Mouse (Mus musculus): Measurements from ENCODE around the gene Lrrc4b.

Lrrc4b gene

GRCm38 (mm10) chr7:44486927-44487575 lies 58.2 kb downstream of the Lrrc4b start:
- no peak for DNase-seq (ENCODE audit: low spot score)

DNA sequence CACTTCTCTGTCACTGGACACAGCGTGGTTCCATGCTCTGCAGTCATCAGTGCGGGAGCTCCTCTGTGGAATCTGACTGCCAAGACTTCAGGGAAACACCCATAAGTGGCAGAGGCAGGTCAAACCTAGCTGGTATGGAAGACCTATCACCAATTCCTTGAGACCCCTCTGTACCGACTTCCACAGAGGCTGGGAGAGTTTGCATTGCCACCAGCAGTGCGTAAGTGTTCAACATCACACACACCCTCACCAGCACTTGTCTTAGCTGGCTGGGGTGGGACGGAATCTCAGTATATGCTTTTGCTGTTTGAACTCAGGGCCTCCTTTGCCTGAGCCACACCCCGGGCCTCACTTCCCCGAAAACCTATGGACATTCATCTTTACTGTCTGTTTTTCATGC lies 59.1 kb downstream of the Lrrc4b start:
- no peak for DNase-seq (ENCODE audit: low spot score)

DNA sequence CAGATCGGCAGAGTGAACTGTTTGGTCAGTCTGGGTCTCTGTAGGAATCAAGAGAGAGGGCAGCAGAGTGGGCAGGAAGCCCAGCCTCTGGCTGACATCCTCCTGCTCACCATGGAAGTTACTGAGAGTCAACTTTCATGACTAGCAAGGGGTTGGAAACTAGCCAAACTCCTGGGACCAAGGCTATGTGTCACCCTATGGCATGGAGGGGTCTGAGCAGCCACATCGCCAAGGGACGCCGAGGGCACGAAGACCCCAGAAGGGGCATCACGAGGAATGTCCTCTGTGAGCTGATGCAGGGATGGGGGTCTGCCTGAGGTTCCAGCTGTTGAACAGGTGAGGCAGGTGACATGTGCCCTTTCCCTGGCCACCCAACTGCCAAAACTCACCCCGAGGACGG lies 59.7 kb downstream of the Lrrc4b start:
- DNase-seq (ENCODE audit: low spot score) = no peak

DNA sequence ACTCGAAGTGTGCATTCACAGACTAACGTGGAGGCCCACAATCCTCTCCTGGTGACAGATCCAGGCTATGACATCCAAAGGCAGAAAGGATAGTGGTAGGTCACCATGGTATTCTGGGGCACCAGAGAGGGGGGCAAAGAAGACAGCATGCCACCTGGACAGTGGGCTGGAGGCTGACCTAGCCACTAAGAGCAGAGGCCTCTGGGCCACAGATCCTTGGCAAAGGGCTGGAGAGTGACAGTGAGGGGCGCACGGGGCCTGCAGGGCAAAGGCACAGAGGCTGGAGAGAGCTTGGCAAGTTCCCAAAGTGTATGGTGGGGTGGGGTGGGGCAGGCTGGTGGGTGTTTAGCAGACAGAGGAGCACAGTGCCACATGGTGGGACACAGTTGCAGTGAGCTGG lies 61.5 kb downstream of the Lrrc4b start:
- no peak for DNase-seq (ENCODE audit: low spot score)

- no peak for DNase-seq (ENCODE audit: low spot score)
These were observed 62.6 kb downstream of the Lrrc4b start for GRCm38 (mm10) chr7:44491391-44491790.

GRCm38 (mm10) chr7:44492166-44492826 lies 63.5 kb downstream of the Lrrc4b start:
- DNase-seq (ENCODE audit: low spot score) = no peak

- DNase-seq (ENCODE audit: low spot score) = no peak
These were observed 65.9 kb downstream of the Lrrc4b start for GRCm38 (mm10) chr7:44494681-44495080.

- DNase-seq (ENCODE audit: low spot score) = no peak
These were observed 66.3 kb downstream of the Lrrc4b start for GRCm38 (mm10) chr7:44495086-44495485.

- DNase-seq (ENCODE audit: low spot score) = peak; percentile 99
These were observed 67.4 kb downstream of the Lrrc4b start, which contains the start of the genes Emc10 and Fam71e1 for GRCm38 (mm10) chr7:44495992-44496770. Emc10 (minus strand) TSS chr7:44496529. Fam71e1 (plus strand) TSS chr7:44496581.

- DNase-seq (ENCODE audit: low spot score) = no peak
These were observed 67.9 kb downstream of the Lrrc4b start for GRCm38 (mm10) chr7:44496771-44497109.

- no peak for DNase-seq (ENCODE audit: low spot score)
These were observed 68.7 kb downstream of the Lrrc4b start for GRCm38 (mm10) chr7:44497361-44498055.

DNA sequence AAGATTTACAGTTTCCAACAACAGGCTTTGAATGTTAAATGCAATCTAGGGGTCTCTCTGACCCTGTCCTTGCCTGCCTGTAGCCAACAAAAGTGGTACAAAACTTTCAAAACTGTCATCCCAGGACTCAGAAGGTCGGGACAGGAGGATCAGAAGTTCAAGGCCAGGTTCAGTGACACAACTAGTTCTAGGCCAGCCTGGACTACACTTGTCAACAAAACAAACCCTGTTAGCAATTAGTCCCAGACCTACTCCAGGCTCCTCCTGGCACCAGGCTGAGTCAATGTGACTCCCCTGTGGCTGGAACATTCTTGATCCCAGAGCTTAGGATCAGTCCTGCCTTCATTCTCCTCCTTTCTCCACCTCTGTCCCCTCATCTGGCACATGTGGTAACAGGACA lies 70.1 kb downstream of the Lrrc4b start:
- no peak for DNase-seq (ENCODE audit: low spot score)

GRCm38 (mm10) chr7:44500046-44500445 lies 71.2 kb downstream of the Lrrc4b start:
- DNase-seq (ENCODE audit: low spot score) = no peak

GRCm38 (mm10) chr7:44501563-44502115 lies 72.8 kb downstream of the Lrrc4b start:
- DNase-seq (ENCODE audit: low spot score) = peak; percentile 76

- DNase-seq (ENCODE audit: low spot score) = no peak
These were observed 78.7 kb downstream of the Lrrc4b start for GRCm38 (mm10) chr7:44507491-44507890.
